Mouse (Mus musculus) liver, adult 2 months (tissue): ENCODE results near the gene Ppan.

Source experiments
- CTCF ChIP-seq: fragments of 200-500 bp; IDR thresholded peaks from 2 replicates; pipeline ENCODE4 v1.5.1; 2011; ENCODE audit warnings: low read depth, low read length, control low read depth
- POLR2A ChIP-seq: fragments of 200-500 bp; IDR thresholded peaks from 2 replicates; pipeline ENCODE4 v1.6.1; 2011; ENCODE audit warnings: low read length, control low read depth; ENCODE audit not compliant: insufficient read depth; ENCODE audit errors: extremely low read depth

DNA sequence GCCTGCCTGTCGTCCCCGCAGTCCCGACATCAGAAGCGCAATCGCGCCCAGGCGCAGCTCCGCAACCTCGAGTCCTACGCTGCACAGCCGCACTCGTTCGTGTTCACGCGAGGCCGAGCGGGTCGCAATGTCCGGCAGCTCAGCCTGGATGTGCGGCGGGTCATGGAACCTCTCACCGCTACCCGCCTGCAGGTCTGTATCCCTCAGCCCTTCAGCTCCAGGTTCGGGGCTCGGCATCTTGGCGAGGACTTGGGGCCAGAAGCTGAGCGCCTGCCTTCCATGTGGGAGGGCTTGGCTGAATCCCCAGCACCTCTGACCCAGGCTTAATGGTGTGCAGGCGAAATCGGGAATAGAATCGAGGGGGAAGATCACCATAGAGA is 401 bp downstream of the Ppan start:
- TF ChIP-seq CTCF (no peak), POLR2A (no peak)
